In genomic region chr6:64304709-64305476, GRCm38 (mm10) we compare ENCODE assay signal across 19 mouse cellular contexts.
A peak's percentile ranks its signal among the peaks of the same experiment; 100 is the strongest.
DNase-seq lines count a peak whose midpoint lies in the region; ATAC-seq and TF ChIP-seq lines count a peak whose summit lies in the region.
"Had no signal": no experiment of that assay in that cellular context is flagged by ENCODE, and none has a peak within 500 bp of the region (broad histone marks: within the 10 kb centered on the region; RNA-seq: fewer than 3 reads in every experiment).

No protein-coding gene starts in this region.

- H3K4me3 ChIP-seq in forebrain, embryonic 16.5 days (replicated peaks; ENCODE audit: low read length), result no peak overlapping the region
- no peak overlapping the region for H3K4me3 ChIP-seq in forebrain, embryonic 10.5 days
- no peak overlapping the region for H3K4me3 ChIP-seq in hindbrain, embryonic 13.5 days
- H3K4me3 ChIP-seq in hindbrain, embryonic 16.5 days (ENCODE audit: low read length), result no peak overlapping the region
- H3K4me3 ChIP-seq in midbrain, embryonic 13.5 days (replicated peaks), result no peak overlapping the region
- H3K4me3 ChIP-seq: embryonic facial prominence, embryonic 15.5 days; erythroblast, embryonic 14.5 days; heart, adult 2 months; heart, embryonic 12.5 days; hindbrain, embryonic 10.5 days had no signal

- no peaks in the 10 kb centered on the region for H3K36me3 ChIP-seq in forebrain, embryonic 16.5 days (ENCODE audit: control insufficient read depth, insufficient read depth)
- no peaks in the 10 kb centered on the region for H3K36me3 ChIP-seq in forebrain, embryonic 10.5 days (replicated peaks)
- no peaks in the 10 kb centered on the region for H3K36me3 ChIP-seq in hindbrain, embryonic 13.5 days
- H3K36me3 ChIP-seq in hindbrain, embryonic 16.5 days (ENCODE audit: control insufficient read depth, insufficient read depth, low read length), result no peaks in the 10 kb centered on the region
- no peaks in the 10 kb centered on the region for H3K36me3 ChIP-seq in midbrain, embryonic 13.5 days
- H3K36me3 ChIP-seq: embryonic facial prominence, embryonic 15.5 days; heart, embryonic 12.5 days; hindbrain, embryonic 10.5 days had no signal

- H3K9ac ChIP-seq in forebrain, embryonic 16.5 days (replicated peaks; ENCODE audit: low read depth, low read length), result no peak overlapping the region
- no peak overlapping the region for H3K9ac ChIP-seq in hindbrain, embryonic 13.5 days
- no peak overlapping the region for H3K9ac ChIP-seq in hindbrain, embryonic 16.5 days (ENCODE audit: low read depth, low read length)
- H3K9ac ChIP-seq in midbrain, embryonic 13.5 days (replicated peaks), result no peak overlapping the region
- H3K9ac ChIP-seq: embryonic facial prominence, embryonic 15.5 days; heart, embryonic 12.5 days had no signal

- ATAC-seq in forebrain, embryonic 16.5 days, result peak; percentile 70
- ATAC-seq in hindbrain, embryonic 13.5 days (ENCODE audit: low FRiP score), result peak; percentile 74; the same call in 1 of the 2 replicates
- no peak for ATAC-seq in hindbrain, embryonic 16.5 days
- peak; percentile 90 for ATAC-seq in midbrain, embryonic 13.5 days
- ATAC-seq: inflammation-experienced regulatory T-cells, adult 6 months; intestine, postnatal 0 days had no signal

- no peak for TF ChIP-seq CTCF in brain, embryonic 14.5 days (IDR thresholded peaks at IDR 0.05; ENCODE audit: borderline replicate concordance, extremely low read depth, insufficient read depth, insufficient read length)

- no peaks in the 10 kb centered on the region for H3K9me3 ChIP-seq in forebrain, embryonic 16.5 days (ENCODE audit: control insufficient read depth, low read length)
- no peaks in the 10 kb centered on the region for H3K9me3 ChIP-seq in forebrain, embryonic 10.5 days
- no peaks in the 10 kb centered on the region for H3K9me3 ChIP-seq in hindbrain, embryonic 13.5 days
- H3K9me3 ChIP-seq in hindbrain, embryonic 16.5 days (ENCODE audit: control insufficient read depth, low read length), result no peaks in the 10 kb centered on the region
- H3K9me3 ChIP-seq in midbrain, embryonic 13.5 days, result no peaks in the 10 kb centered on the region
- H3K9me3 ChIP-seq: embryonic facial prominence, embryonic 15.5 days; heart, embryonic 12.5 days; hindbrain, embryonic 10.5 days had no signal

- H3K4me1 ChIP-seq in forebrain, embryonic 16.5 days (replicated peaks; ENCODE audit: control insufficient read depth, insufficient read depth, low read length), result no peaks in the 10 kb centered on the region
- H3K4me1 ChIP-seq in forebrain, embryonic 10.5 days, result peaks cover 3% of the 10 kb centered on the region; the same call in 1 of the 2 replicates
- peaks cover 4% of the 10 kb centered on the region; the same call in 1 of the 2 replicates for H3K4me1 ChIP-seq in hindbrain, embryonic 13.5 days (replicated peaks)
- no peaks in the 10 kb centered on the region for H3K4me1 ChIP-seq in hindbrain, embryonic 16.5 days (ENCODE audit: control insufficient read depth, insufficient read depth, low read depth, low read length)
- peaks cover 4% of the 10 kb centered on the region for H3K4me1 ChIP-seq in midbrain, embryonic 13.5 days (replicated peaks)
- H3K4me1 ChIP-seq: embryonic facial prominence, embryonic 15.5 days; heart, embryonic 12.5 days had no signal

- no peak overlapping the region for H3K4me2 ChIP-seq in forebrain, embryonic 16.5 days (ENCODE audit: low read length)
- H3K4me2 ChIP-seq in hindbrain, embryonic 13.5 days, result no peak overlapping the region
- no peak overlapping the region for H3K4me2 ChIP-seq in hindbrain, embryonic 16.5 days (ENCODE audit: low read length)
- H3K4me2 ChIP-seq in midbrain, embryonic 13.5 days (replicated peaks), result no peak overlapping the region
- H3K4me2 ChIP-seq: embryonic facial prominence, embryonic 15.5 days; heart, embryonic 12.5 days had no signal

- TF ChIP-seq POLR2A in brain, embryonic 14.5 days (IDR thresholded peaks at IDR 0.05; ENCODE audit: borderline replicate concordance, extremely low read depth, insufficient read depth, insufficient read length, poor library complexity, severe bottlenecking), result no peak

- DNase-seq in forebrain, embryonic 10.5 days (ENCODE audit: extremely low spot score, low spot score), result no peak
- DNase-seq in brain, embryonic 14.5 days (ENCODE audit: low read depth), result peak; percentile 83
- no peak for DNase-seq in embryo, embryonic 11 days
- DNase-seq in frontal cortex, adult 2 months (ENCODE audit: extremely low spot score in 1 of 2, low spot score in 1 of 2), result no peak
- DNase-seq: adrenal gland, adult 2 months; adrenal gland, postnatal 25 days; cerebellum, adult 2 months; cerebellum, postnatal 10 days; heart, adult 2 months had no signal

- no peaks in the 10 kb centered on the region for H3K27me3 ChIP-seq in forebrain, embryonic 16.5 days (replicated peaks; ENCODE audit: control insufficient read depth, insufficient read depth, low read length)
- H3K27me3 ChIP-seq in forebrain, embryonic 10.5 days (ENCODE audit: poor library complexity, severe bottlenecking), result no peaks in the 10 kb centered on the region
- H3K27me3 ChIP-seq in hindbrain, embryonic 13.5 days, result no peaks in the 10 kb centered on the region
- H3K27me3 ChIP-seq in hindbrain, embryonic 16.5 days (replicated peaks; ENCODE audit: control insufficient read depth, insufficient read depth, low read length), result no peaks in the 10 kb centered on the region
- H3K27me3 ChIP-seq in midbrain, embryonic 13.5 days, result no peaks in the 10 kb centered on the region
- H3K27me3 ChIP-seq: embryonic facial prominence, embryonic 15.5 days; heart, embryonic 12.5 days had no signal

- no peak overlapping the region for H3K27ac ChIP-seq in forebrain, embryonic 16.5 days (ENCODE audit: low read length)
- H3K27ac ChIP-seq in forebrain, embryonic 10.5 days, result no peak overlapping the region
- H3K27ac ChIP-seq in hindbrain, embryonic 13.5 days, result no peak overlapping the region
- no peak overlapping the region for H3K27ac ChIP-seq in hindbrain, embryonic 16.5 days (ENCODE audit: low read depth, low read length)
- H3K27ac ChIP-seq in midbrain, embryonic 13.5 days, result no peak overlapping the region
- H3K27ac ChIP-seq: embryonic facial prominence, embryonic 15.5 days; heart, adult 2 months; hindbrain, embryonic 10.5 days had no signal

- 63% methylated on average over 2 of the region's 2 CpGs for WGBS in forebrain, embryonic 16.5 days
- WGBS in forebrain, embryonic 10.5 days, result 86% methylated on average over 2 of the region's 2 CpGs
- 74% methylated on average over 2 of the region's 2 CpGs for WGBS in hindbrain, embryonic 13.5 days
- 71% methylated on average over 2 of the region's 2 CpGs for WGBS in hindbrain, embryonic 16.5 days
- 67% methylated on average over 2 of the region's 2 CpGs for WGBS in midbrain, embryonic 13.5 days
